Mouse (Mus musculus) right cerebral cortex, adult 18-20 months (tissue): ENCODE measurements around the gene Olfr1368.

ENCODE experiments used
- DNase-seq: peaks from one replicate; pipeline ENCODE4 v3.0.0; 2022; ENCODE audit warnings: mixed read lengths

The Olfr1368 gene

DNA sequence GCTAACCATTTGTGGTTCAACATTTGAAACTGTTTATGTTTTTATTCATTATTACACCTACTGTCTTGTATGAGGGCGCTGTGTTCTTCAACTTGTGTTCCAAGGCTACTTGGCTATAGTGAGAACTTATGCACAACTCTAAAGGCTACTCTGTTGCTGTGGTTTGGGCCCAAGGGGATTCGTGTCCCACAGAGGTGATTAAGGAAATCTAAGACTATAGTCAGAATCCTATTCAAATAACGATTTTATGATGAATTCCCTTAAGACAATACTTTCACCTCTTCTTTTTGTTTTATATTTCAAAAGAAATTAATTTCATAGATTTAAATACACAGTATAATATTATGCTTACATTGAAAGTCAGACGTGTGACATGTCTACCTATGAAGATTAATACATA, at the start of gene Olfr1368:
Gene Olfr1368 (minus strand): TSS at position 101 of the 400 bp plus-strand sequence.
- no peak for DNase-seq

DNA sequence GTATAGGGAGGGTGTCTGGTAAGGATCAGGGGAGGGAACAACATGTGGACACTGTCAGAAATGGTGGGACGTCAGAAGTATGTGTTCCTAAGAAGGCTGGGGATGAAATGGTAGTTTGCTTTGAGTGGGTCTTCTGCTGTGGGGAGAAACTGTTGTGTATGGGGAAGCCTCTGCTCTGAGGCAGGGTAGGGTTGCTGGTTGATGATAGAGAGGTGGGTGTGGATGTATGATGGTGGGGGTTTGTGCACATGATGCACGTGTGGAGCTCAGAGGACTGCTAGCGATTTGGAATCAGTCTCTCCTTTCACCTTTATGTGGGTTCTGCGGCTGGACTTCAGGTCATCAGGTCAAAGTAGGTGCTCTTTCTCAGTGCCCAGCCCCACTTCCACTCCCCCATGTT, 39.9 kb upstream of the Olfr1368 start:
- DNase-seq: no peak

- DNase-seq: no peak
Observed at GRCm38 (mm10) chr13:21183661-21184060, 38.0 kb upstream of the Olfr1368 start.

- DNase-seq: no peak
Observed at GRCm38 (mm10) chr13:21183066-21183465, 37.4 kb upstream of the Olfr1368 start.

- DNase-seq: no peak
Observed at GRCm38 (mm10) chr13:21181996-21182395, 36.3 kb upstream of the Olfr1368 start.

DNA sequence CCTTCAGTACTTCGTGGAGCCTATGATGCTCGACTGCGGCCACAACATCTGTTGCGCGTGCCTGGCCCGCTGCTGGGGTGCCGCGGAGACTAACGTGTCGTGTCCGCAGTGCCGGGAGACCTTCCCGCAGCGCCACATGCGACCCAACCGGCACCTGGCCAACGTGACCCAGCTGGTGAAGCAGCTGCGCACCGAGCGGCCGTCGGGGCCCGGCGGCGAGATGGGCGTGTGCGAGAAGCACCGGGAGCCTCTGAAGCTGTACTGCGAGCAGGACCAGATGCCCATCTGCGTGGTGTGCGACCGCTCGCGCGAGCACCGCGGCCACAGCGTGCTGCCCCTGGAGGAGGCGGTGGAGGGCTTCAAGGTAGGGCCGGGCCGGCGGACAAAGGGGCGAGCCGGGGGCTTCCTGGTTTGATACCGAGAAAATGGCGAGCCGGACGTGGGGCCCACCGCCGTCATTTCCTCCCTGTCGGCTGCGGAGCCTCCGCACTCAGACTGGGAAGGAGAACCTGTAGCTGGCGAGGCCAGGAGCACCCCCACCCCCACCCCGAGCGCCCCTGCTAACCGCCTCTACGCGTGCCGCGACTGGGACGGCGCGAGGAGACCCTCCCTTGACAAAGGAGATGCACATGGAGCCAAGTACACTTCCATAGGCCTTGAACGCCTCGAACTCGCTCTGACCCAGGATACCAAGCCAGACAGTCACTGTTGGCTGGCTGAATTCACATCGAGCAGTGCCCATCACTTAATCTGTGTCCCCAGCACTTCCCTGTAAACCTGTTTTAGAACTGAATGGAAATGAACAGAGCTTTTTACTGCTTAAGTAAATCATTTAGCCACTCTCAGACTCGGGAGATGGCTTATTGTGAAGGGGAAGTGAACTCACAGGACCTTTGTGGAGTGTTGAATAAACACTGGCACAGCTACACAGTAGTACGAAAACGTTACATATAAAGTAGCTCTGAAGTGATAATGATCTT, 35.2 kb upstream of the Olfr1368 start:
- DNase-seq: peak; percentile 40

DNA sequence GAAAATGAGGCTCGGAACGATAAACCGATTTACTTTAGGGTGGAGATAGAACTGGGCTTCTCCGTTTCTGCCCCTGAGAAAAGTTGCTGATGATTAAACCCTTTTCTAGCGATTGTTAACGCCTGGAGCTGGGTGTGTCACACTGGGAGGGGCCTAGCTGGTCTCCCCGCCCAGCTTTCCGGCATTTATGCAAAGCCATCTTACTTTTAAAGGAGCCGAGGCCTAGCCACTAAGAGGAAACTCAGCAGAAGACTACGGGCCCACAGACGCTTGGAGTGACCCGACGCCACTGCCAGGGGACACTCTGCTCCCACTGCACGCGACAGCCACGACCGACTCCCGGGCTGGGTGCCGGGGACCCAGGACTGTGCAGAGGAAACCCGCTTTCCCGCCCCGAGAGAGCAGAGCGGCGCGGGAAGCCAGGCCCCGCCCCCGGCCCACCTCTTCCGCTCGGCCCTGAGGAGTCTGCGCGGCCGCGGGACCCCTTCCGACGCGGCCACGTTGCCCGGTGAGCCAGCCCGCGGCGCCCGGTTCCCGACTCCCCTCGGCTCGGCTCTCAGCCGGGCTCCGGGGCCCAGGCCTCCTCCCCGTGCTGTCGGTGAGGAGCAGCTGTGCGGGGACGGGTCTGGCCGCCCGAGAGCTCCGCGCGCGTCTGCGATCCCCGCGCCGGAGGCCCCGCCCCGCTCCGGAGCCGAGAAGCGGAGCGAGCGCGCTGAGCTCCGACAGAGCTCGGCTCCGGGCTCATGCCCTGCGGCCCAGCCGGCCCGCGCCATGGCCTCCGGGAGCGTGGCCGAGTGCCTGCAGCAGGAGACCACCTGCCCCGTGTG, 34.3 kb upstream of the Olfr1368 start:
- DNase-seq: peak; percentile 90

DNA sequence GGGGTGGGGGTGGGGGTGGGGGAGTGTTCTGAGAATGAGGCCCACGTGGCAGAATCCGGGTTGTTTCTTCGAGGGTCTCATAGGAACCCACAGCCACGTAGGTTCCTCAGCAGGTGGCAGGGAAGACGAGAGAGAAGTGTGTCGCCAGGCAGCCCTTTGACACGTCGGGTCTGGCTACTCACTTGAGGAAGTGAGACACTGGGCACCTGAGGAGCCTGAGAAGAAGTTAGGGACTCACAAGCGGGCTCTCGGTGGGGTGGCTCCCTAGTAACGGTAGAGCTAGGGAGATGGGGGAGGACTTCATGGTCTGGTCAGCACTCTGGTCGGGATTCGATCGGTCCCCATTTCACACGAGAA, 33.7 kb upstream of the Olfr1368 start, which contains the start of gene Trim27:
Gene Trim27 (plus strand): TSS at position 79 of the 357 bp plus-strand sequence.
- DNase-seq: no peak

GRCm38 (mm10) chr13:21178364-21178763, 32.7 kb upstream of the Olfr1368 start:
- no peak for DNase-seq

- no peak for DNase-seq
Observed at GRCm38 (mm10) chr13:21177657-21178056, 32.0 kb upstream of the Olfr1368 start.

DNA sequence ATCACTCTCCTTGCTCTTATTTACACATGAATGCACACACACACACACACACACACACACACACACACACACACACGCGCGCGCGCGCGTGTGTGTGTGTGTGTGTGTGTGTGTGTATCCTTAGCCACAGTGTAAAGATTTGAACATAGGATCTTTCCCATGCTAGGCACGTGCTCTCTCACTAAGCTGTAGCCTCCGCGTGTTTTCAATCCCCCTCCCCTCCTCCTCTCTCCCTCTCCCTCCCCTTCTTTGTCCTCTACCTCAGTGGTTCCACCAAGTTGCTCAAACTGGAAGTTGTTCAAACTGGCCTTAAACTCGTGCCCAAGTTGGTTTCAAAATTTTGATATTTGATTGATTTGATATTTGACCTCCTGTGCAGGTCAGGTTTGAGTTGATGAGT, 31.1 kb upstream of the Olfr1368 start:
- DNase-seq: no peak

- peak; percentile 82 for DNase-seq
Observed at GRCm38 (mm10) chr13:21173072-21173471, 27.4 kb upstream of the Olfr1368 start.

DNA sequence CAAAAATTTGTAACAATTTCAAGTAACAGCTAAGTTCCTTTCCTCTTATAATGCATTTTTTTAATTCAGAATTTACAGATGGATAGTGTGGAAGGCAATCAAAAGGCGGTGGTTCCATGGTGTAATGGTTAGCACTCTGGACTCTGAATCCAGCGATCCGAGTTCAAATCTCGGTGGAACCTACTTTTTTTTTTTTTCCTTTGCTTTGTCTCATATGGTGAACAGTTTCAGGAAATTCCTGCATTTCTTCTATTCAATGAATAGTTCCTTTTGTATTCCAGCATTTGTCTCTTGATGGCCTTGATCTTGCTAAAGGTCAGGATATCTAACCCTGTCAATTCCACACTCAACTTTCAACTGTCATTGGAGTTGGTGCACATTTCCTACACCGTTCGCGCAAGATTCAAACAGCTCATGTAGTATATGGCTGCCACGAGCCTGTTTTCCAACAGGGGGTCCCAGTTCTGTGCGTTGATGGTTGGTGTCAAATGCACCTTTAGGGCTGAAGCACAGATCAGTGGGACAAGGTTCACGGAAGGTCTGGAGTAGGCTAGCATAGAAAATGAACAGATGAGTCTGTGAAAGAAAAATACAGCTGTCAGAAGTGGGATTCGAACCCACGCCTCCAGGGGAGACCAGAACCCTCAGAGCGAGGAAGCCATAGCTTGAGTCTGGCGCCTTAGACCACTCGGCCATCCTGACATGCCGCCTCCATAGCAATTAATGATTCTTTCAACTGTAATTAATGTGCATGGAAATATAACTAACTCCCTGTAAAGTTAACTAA, 26.8 kb upstream of the Olfr1368 start:
- peak; percentile 74 for DNase-seq

DNA sequence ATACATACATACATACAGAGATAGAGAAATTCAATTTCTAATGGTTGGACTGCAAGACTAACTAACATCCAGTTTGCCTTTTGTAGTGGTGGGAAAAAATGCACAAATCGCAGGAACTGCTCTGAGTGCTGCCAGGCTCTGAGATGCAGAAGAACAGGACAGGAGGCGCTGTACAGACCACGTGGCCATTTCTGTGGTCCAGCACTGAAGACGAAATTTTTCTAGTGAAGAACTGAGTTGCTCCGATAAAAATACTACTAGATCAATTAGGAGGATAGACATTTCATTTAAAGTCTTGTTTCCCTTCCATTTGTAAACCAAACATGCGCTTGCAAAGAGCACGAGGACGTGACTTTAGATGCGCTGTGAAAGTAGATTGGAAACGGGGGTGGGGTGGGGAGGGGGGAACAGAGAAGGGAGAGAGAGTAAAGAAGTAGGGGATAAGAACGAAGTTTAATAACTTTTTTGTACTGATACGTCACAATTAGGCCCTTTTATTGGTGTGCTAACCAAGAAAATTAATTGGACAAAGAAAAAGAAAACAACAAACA, 26.0 kb upstream of the Olfr1368 start:
- DNase-seq: peak; percentile 59

- no peak for DNase-seq
Observed at GRCm38 (mm10) chr13:21171156-21171530, 25.5 kb upstream of the Olfr1368 start.

DNA sequence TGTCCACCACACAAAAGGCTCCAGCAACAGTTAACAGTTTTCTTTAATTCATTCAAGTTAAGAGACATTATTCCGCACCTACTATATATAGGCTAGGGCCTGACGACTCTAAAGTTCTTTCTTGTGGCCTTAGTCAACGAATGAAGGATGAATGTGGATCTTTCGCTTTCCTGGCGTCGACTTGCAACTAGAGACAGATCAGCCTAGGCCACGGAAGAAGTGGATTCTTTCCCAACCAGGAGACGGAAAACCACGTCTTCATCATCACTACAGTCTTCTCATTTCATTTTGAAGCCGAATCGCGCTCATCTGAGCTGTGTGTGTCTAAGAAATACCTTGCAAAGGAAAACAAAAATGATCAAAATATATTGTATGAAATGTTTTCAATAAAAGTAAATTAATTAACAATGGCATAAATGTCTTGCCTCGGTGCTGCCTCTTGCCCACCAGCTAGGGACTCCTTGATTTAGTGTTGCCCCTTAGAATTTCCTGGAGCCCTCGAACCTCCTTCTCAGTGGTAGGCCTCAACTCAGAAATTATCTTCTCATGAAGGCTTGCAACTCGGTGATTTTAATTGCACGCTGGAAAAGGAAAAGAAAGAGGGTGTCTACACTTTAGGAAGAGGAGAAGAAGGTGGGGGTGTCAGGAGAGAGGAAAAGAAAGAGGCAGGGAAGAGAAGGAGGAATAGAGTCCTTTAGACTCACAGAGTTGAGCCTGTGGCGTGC, 24.9 kb upstream of the Olfr1368 start:
- DNase-seq: no peak

- DNase-seq: peak; percentile 83
Observed at GRCm38 (mm10) chr13:21169657-21170430, 24.2 kb upstream of the Olfr1368 start.

DNA sequence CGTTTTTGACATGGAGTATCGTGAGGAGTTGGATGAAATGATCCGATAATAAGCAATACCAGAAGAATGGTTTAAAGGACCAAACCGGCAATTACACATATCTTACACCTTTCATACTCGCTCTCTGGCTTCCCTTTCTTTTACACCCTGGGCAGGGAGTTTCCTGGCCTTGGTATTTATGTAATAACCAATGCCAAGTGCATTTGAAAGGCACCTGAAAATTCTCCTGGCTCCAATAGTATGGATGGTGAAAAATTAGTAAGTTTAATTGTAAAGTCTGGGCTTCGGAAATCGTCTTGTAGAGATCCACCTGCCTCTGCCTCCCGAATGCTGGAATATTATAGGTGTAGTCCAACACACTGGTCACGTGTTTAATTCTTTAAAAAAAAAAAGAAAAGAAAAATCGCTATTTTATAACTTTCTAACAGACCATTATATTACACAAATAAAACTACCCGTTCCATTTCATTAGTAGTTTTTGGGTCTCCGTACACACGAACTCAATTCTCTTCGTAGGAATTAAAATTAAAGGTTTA, 23.5 kb upstream of the Olfr1368 start:
- no peak for DNase-seq

DNA sequence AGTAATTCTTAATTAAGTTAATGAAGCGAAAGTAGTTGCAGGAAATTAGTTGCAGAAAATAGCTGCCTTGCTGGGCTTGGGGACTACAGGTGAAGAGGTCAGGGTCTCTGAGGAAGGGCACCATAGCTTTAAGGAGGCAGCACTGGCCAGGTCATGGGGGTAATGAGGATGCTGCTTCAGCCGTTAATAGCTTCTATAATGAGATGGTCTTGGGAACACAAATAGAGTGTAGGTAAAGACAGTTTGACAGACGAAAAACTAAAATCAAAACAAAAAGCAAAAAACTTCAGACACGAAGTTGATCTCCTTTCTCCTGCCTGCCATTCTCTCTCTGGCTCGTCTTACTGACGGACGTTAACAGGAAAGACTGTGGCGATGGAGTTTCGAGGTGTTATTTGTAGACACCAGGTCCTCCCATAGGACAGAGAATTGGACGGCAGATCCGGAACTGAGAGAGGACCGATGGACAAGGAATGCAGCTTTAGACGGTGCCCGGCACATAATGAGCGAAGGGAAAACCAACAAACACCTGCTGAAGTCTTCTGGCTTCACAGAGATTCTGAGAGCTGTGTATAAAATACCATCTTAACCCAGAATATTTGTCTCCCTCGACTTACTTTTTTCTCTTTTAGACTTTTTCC, 22.8 kb upstream of the Olfr1368 start:
- DNase-seq: no peak

DNA sequence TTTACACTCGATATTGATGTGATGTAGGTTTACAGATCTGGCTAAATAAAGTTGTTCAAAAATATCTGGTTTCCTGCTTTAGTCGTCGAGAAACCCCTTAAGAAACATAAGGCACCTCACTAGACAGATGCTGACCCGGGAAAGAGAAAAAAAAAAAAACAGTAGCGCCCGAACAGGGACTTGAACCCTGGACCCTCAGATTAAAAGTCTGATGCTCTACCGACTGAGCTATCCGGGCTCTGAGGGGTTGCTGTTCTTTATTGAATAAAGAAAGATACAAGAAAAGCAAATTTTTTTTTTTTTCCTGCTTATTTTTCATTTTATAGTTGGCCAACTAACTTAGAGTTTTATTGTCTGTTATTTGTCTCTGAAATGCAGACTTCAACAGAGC, 22.2 kb upstream of the Olfr1368 start:
- no peak for DNase-seq
